Mouse (Mus musculus) gastrocnemius, postnatal 14 days (tissue): ENCODE data around the gene Spata13. TPM values are rescaled to one million over a fixed set of nuclear protein-coding genes. Genes with fewer than 3 reads are reported as not detected.

Experiments
- DNase-seq: peaks from one replicate; pipeline ENCODE4 v3.0.0; 2021; ENCODE audit warnings: mixed read lengths
- intact Hi-C: fragments of 180-260 bp; cut with DNase I; formaldehyde crosslinking; loops from one replicate; pipeline ENCODE4 v1.15.1; 2025; ENCODE audit warnings: low total_unique reads
- total RNA-seq, 2 experiments: library from RNA; stranded (reverse); gene quantifications; 2 replicates each; pipeline ENCODE4 v1.2.3; 2021

The Spata13 gene
- total RNA-seq, 2 experiments from 2014 or later: 8.4 to 15.3 TPM

GRCm38 (mm10) chr14:60799762-60800728, 166.2 kb downstream of the Spata13 start:
- intact Hi-C loops: loop anchor here (2.0 to 10.0 kb wide), 3 partner anchors 185 to 495 kb away; no protein-coding TSS in a partner anchor
- no peak for DNase-seq

GRCm38 (mm10) chr14:60802026-60802425, 168.2 kb downstream of the Spata13 start:
- DNase-seq: no peak
- intact Hi-C loops: loop anchor here (10.0 kb wide), 1 partner anchor 183 kb away; no protein-coding TSS in a partner anchor

GRCm38 (mm10) chr14:60804978-60805377, 171.2 kb downstream of the Spata13 start:
- no peak for DNase-seq
- intact Hi-C loops: loop anchor here (10.0 kb wide), 1 partner anchor 180 kb away; no protein-coding TSS in a partner anchor

- intact Hi-C loops: loop anchor here (10.0 kb wide), 1 partner anchor 179 kb away; no protein-coding TSS in a partner anchor
- DNase-seq: no peak
Measured at GRCm38 (mm10) chr14:60805871-60806270, 172.1 kb downstream of the Spata13 start.

DNA sequence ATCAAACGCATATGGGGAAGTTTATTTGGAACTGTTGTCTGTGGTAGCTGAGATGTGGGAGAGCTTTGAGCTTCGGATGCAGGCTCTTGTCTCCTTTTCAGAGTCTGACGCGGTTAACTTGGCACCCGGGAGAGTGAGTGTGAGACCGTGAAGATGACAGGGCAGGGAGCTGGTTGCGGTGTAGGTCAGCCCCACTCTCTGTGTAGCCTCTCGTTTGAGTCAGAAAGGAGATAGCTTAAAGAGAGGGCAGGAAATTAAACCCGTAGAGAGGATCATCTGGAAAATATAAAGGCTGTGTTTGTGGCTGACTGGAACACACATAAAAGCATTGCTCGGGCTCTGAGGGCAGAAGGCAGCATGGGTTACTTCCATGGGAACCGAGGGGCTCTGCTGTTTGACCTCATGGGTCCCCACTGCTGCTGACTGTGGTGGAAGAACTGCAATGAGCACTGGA, 173.1 kb downstream of the Spata13 start:
- intact Hi-C loops: loop anchor here (10.0 kb wide), 1 partner anchor 178 kb away; no protein-coding TSS in a partner anchor
- no peak for DNase-seq

- intact Hi-C loops: loop anchor here (10.0 kb wide), 1 partner anchor 175 kb away; no protein-coding TSS in a partner anchor
- no peak for DNase-seq
Measured at GRCm38 (mm10) chr14:60809881-60810280, 176.1 kb downstream of the Spata13 start.

- intact Hi-C loops: no loop called here
- no peak for DNase-seq
Measured at GRCm38 (mm10) chr14:60811547-60811946, 177.7 kb downstream of the Spata13 start.

Other genes with a start within 250 kb of the Spata13 start
- 10 to 100 TPM; 32.0 to 41.9 TPM for gene C1qtnf9, start 134.1 kb downstream of the Spata13 start, total RNA-seq
- gene Mipep, start 150.6 kb downstream of the Spata13 start, total RNA-seq: 10 to 100 TPM; 26.2 to 28.4 TPM